Mouse (Mus musculus) embryonic facial prominence, embryonic 14.5 days (tissue): ENCODE data around the gene Soga1. TPM values are rescaled to one million over a fixed set of nuclear protein-coding genes. Genes with fewer than 3 reads are reported as not detected.

Source experiments
- ATAC-seq: fragments of 200-750 bp; cut with Nextera tagmentation; 2 replicates; pipeline ENCODE4 v1.8.0; 2017; ENCODE audit warnings: low read depth, moderate number of reproducible peaks, moderate TSS enrichment
- DNase-seq: peaks from one replicate; pipeline ENCODE4 v3.0.0-alpha.2; 2015; ENCODE audit warnings: low spot score
- H3K27ac ChIP-seq: fragments of 300-500 bp; sonication (generic); replicated peaks from 2 replicates; pipeline ENCODE4 v1.5.1; 2014; ENCODE audit warnings: low read depth, mild to moderate bottlenecking, low read length, moderate library complexity
- H3K27me3 ChIP-seq: fragments of 300-500 bp; sonication (generic); replicated peaks from 2 replicates; pipeline ENCODE4 v1.6.1; 2014; ENCODE audit warnings: low read length; ENCODE audit not compliant: control insufficient read depth, insufficient read depth
- H3K36me3 ChIP-seq: fragments of 300-500 bp; sonication (generic); 2 replicates; pipeline ENCODE4 v1.6.1; 2014; ENCODE audit warnings: low read length, mixed read lengths; ENCODE audit not compliant: control insufficient read depth, insufficient read depth
- H3K4me1 ChIP-seq: fragments of 300-500 bp; sonication (generic); 2 replicates; pipeline ENCODE4 v1.6.1; 2014; ENCODE audit warnings: antibody characterized with exemption, low read length; ENCODE audit not compliant: control insufficient read depth, insufficient read depth
- H3K4me2 ChIP-seq: fragments of 300-500 bp; sonication (generic); 2 replicates; pipeline ENCODE4 v1.6.1; 2014; ENCODE audit warnings: low read depth, mild to moderate bottlenecking, low read length, moderate library complexity, mixed read lengths
- H3K4me3 ChIP-seq: fragments of 300-500 bp; sonication (generic); 2 replicates; pipeline ENCODE4 v1.5.1; 2014; ENCODE audit warnings: low read depth, mild to moderate bottlenecking, low read length
- H3K9ac ChIP-seq: fragments of 300-500 bp; sonication (generic); 2 replicates; pipeline ENCODE4 v1.6.1; 2014; ENCODE audit warnings: low read depth, mild to moderate bottlenecking, low read length, moderate library complexity, mixed read lengths
- H3K9me3 ChIP-seq: fragments of 300-500 bp; sonication (generic); 2 replicates; pipeline ENCODE4 v1.6.1; 2016; ENCODE audit warnings: low read length; ENCODE audit not compliant: control insufficient read depth
- WGBS: fragments of 180-500 bp; shearing (Covaris S2); extraction: QIAGEN DNeasy Blood & Tissue Kit; methylation state at CpG from one replicate; pipeline ENCODE4 v1.1.7; 2014; 5-methylcytosine and 5-hydroxymethylcytosine counted together
- polyA plus RNA-seq: library from polyadenylated mRNA; unstranded; fragments of >200 nt; fragmentation: Nextera tagmentation; extraction: Ambion mirVana; gene quantifications from 2 replicates; pipeline ENCODE4 v1.2.1, GENCODE M21; 2014

Gene Soga1
- polyA plus RNA-seq, 1 experiment from 2014 or later = 6.3 TPM

DNA sequence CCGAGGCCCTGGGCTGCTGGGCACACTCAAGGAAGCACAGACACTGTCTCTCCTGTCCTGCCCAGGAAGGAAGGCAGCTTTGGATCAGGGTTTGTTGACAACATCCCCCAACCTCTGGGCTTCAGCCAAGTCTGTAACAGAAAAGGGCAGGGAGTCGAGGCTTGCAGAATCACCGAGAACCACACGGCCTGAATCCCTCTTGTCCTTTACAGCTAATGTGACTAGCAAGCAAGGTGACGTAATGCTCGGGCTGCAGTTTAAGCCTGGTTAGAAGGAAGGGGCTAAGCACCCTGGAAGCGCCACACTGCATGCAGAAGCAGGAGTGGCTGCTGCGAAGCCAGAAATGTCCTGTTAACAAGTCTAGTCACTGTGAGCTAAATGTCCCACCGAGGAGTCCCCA lies 8.7 kb downstream of the Soga1 start:
- Histone ChIP-seq H3K9me3 (no peaks in the 10 kb centered on the region), H3K4me1 (peaks cover 76% of the 10 kb centered on the region), H3K27ac (peak overlapping the region; percentile 78), H3K36me3 (peaks cover 15% of the 10 kb centered on the region; the same call in 1 of the 2 replicates), H3K9ac (peak overlapping the region; percentile 2; the same call in 1 of the 2 replicates), H3K4me3 (no peak overlapping the region), H3K4me2 (no peak overlapping the region), H3K27me3 (no peaks in the 10 kb centered on the region)
- DNase-seq (peak; percentile 85), ATAC-seq (no peak)
- WGBS = 38% methylated on average over 8 of the region's 9 CpGs

DNA sequence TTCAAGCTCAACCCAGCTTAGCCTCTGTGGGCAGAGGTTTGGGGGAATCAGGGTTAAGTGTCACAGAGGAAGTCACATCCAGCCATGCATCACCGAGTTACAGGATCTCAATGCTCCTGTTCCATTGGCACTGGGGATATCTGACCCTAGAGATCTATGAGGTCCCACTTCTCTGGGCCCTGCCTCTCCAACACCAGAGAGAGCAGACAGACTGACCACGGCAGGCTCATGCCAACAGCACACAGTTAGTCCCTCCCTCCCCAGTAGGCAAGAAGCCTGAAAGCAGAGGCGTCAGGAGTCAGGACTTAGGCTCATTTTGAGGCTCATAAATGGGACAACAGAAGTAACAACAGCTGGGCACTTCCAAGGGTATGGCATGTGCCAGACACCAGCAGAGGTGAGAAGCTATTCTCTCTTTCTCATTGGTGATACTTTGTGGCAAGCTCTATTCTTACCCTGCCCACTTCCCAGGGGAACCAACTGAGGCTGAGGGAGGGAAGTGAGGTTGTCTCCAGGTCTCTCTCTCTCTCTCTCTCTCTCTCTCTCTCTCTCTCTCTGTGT lies 9.2 kb downstream of the Soga1 start:
- Histone ChIP-seq H3K4me2 (peak overlapping the region; percentile 11; the same call in 1 of the 2 replicates), H3K4me3 (no peak overlapping the region), H3K4me1 (peaks cover 70% of the 10 kb centered on the region), H3K9me3 (no peaks in the 10 kb centered on the region), H3K9ac (peak overlapping the region; percentile 38; the same call in 1 of the 2 replicates), H3K36me3 (peaks cover 15% of the 10 kb centered on the region; the same call in 1 of the 2 replicates), H3K27me3 (no peaks in the 10 kb centered on the region), H3K27ac (peak overlapping the region; percentile 78)
- DNase-seq = no peak
- 32% methylated on average over 3 of the region's 3 CpGs for WGBS
- ATAC-seq = no peak

DNA sequence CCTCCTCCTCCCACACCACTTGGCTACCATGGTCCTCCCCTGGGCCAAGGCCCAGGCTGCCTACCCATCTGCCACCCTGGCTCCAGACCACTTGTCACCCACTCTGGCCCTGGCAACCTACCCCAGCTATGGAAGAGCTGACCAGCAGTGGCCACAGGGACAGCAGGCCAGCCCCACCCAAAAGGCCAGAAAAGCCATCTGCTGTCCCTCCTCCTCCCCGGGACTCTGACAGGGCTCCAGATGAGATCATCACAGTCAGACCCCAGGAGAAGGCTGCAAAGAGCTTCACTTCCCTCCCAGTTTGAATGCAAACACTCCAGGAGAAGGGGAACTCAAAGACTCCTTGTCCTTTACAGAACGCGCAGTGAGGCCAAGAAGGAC lies 9.7 kb downstream of the Soga1 start:
- H3K27ac ChIP-seq = peak overlapping the region; percentile 78
- no peak for DNase-seq
- no peaks in the 10 kb centered on the region for H3K27me3 ChIP-seq
- H3K4me2 ChIP-seq = peak overlapping the region; percentile 11; the same call in 1 of the 2 replicates
- H3K4me1 ChIP-seq = peaks cover 70% of the 10 kb centered on the region
- H3K9ac ChIP-seq = peak overlapping the region; percentile 38; the same call in 1 of the 2 replicates
- no peak overlapping the region for H3K4me3 ChIP-seq
- ATAC-seq = no peak
- no peaks in the 10 kb centered on the region for H3K9me3 ChIP-seq
- H3K36me3 ChIP-seq = peaks cover 15% of the 10 kb centered on the region; the same call in 1 of the 2 replicates
- WGBS = 43% methylated on average over 3 of the region's 3 CpGs

DNA sequence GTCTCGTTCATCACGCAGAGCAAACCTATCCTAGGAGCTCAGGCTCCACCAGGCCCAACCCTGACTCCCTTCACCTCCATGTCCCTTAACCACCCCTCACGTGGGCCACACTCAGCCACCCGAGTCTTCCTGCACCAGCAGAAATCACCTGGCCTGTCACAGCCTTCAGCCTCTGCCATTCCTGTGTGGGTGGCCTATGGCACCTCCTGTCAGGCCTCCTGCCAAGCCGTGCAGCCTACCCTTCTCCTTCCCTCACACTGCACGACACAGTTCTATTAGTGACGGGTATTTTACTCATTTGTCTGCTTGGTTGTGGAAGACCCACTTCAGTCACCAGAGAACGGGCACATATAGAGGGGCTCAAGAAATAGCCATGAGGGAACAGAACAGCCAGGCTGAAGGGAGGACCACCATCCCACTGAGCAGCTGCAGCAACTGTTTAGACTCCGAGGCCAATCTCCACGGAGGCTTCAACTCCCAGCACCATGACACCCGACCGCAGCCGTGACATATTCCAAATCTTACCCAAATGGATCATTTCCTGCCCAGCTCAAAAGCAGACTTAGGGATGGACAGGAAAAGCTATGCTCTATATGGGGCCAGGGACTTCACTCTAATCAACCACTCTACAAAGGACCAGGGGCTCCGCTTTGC lies 10.2 kb downstream of the Soga1 start:
- no peaks in the 10 kb centered on the region for H3K9me3 ChIP-seq
- WGBS = 57% methylated on average over 14 of the region's 14 CpGs
- no peak overlapping the region for H3K4me2 ChIP-seq
- no peaks in the 10 kb centered on the region for H3K27me3 ChIP-seq
- H3K4me3 ChIP-seq = no peak overlapping the region
- peak; percentile 54 for DNase-seq
- H3K4me1 ChIP-seq = peaks cover 70% of the 10 kb centered on the region
- H3K9ac ChIP-seq = peak overlapping the region; percentile 38; the same call in 1 of the 2 replicates
- H3K27ac ChIP-seq = peak overlapping the region; percentile 78
- peaks cover 15% of the 10 kb centered on the region; the same call in 1 of the 2 replicates for H3K36me3 ChIP-seq
- ATAC-seq = no peak

DNA sequence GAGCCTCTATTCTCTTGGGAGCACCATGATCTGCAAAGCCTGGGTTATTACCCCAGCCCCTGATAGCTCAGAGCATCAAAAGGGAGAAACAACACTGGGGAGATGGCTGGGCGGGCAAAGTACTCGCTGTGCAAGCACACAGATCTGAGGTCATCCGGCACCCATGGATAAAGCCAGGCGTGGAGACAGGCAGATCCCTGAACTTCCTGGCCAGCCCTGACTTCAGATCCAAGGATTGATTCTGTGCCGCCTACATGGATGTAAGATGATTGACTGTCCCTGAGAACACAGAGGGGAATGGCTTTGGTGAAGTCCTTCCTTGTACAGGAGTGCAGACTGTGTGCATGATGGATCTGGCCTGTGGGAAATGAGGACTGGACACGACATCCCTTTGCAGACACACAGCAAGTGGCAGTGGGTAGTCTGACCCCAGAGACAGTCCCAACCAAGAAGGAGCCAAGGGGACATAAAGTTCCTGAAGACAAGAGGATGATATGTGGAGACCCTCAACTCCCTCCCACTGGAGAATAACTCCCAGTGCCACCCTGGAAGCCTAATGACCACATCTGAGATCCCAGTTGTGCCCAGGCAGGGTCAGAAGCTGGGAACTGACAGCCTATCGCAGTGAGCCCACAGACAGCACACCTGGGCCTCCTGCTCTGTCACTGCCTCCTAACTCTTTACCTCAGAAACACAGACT lies 12.2 kb downstream of the Soga1 start:
- H3K27ac ChIP-seq = no peak overlapping the region
- H3K4me3 ChIP-seq = no peak overlapping the region
- WGBS = 83% methylated on average over 7 of the region's 7 CpGs
- H3K27me3 ChIP-seq = no peaks in the 10 kb centered on the region
- 0 out of 2 replicates have a peak, but pooled peaks cover 3% of the 10 kb centered on the region for H3K36me3 ChIP-seq
- no peak overlapping the region for H3K9ac ChIP-seq
- ATAC-seq = no peak
- peaks cover 58% of the 10 kb centered on the region for H3K4me1 ChIP-seq
- H3K9me3 ChIP-seq = no peaks in the 10 kb centered on the region
- H3K4me2 ChIP-seq = no peak overlapping the region
- DNase-seq = no peak

DNA sequence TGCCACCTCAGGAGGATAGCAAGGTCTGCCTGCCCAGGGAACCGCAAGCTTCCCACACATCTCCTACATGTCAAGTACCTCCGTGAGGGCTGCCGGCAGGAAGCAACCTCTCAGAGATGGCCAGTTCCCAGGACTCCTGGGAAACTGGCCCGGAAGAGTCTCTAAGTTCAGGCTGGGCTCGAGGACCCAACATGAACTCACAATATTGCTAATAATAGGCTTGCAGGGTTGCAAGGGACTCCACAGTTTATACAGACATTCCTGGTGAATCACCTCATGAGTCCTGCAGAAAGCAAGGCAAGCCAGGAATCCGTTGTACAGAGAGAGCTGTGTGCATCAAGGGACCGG lies 13.2 kb downstream of the Soga1 start:
- 0 out of 2 replicates have a peak, but pooled peaks cover 3% of the 10 kb centered on the region for H3K36me3 ChIP-seq
- H3K4me1 ChIP-seq = peaks cover 48% of the 10 kb centered on the region
- H3K27me3 ChIP-seq = no peaks in the 10 kb centered on the region
- no peak overlapping the region for H3K9ac ChIP-seq
- no peak overlapping the region for H3K4me3 ChIP-seq
- ATAC-seq = no peak
- 0 out of 2 replicates have a peak overlapping the region, but pooled peaks have one; percentile 6 for H3K27ac ChIP-seq
- no peak for DNase-seq
- WGBS = 71% methylated on average over 7 of the region's 7 CpGs
- H3K9me3 ChIP-seq = no peaks in the 10 kb centered on the region
- H3K4me2 ChIP-seq = no peak overlapping the region

DNA sequence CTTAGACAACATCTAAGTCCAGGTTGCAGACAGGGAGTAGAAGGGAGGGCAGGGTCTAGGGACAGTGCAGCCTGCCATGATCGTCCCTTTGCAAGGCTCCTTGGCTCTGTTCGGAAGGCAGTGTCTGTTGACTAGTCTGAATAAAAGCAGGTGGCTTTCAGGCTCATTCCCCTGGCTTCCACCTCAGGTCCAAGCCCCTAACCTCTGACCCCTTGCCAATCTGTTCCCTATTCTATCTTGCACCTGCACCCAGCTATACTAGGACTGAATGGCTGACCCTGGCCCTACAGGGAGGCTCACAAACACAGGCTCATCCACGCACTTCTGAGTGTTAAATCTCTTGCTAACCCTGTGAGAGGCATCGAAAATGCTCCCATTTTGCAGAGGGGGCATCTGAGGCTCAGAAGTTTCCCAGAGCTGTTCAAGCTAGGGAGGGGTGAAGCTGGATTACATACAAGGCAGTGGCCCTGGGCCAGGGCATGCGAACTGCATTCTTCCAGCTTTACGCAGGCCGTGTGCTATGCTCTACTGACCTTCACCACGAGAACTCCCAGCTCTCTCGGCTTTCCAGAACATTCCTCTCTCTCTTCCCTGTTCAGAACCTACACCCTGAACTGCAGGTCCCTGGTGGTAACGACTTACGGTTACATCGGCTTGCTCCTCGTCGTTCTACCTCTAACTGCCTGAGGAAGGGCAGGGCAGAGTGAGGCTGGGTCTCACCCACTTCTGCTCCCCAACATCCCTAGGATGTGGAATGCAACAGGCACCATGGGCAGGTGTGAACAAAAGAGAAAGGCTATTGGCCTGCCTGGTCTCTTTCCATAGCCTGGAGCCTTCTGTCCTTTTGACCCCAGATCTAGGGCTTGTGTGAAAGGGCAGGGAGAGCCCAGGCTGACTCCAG lies 13.8 kb downstream of the Soga1 start:
- Histone ChIP-seq H3K4me2 (no peak overlapping the region), H3K4me1 (peaks cover 42% of the 10 kb centered on the region), H3K27ac (no peak overlapping the region), H3K27me3 (no peaks in the 10 kb centered on the region), H3K36me3 (0 out of 2 replicates have a peak, but pooled peaks cover 3% of the 10 kb centered on the region), H3K9ac (no peak overlapping the region), H3K9me3 (no peaks in the 10 kb centered on the region), H3K4me3 (no peak overlapping the region)
- ATAC-seq (no peak), DNase-seq (no peak)
- 72% methylated on average over 14 of the region's 14 CpGs for WGBS

DNA sequence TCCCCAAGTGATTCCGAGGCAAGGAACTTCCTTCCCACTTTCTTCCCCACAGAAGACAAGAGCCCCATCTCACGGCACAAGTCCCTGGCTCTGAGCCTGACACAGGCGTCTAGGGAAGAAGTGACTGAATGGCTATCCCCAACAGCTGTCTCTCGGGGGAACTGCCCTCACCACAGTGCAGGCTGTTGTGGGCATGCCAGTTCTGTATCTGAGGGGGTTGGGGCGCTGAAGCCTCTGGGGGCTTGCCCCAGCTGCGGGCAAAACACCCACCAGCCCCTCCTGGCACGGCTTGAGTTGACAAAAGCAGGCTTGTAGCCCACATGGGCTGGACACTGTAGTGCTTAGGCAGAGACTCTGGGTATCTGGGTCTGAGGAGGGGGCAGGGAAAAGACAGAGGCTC lies 14.9 kb downstream of the Soga1 start:
- 53% methylated on average over 7 of the region's 7 CpGs for WGBS
- Histone ChIP-seq H3K4me2 (no peak overlapping the region), H3K36me3 (peaks cover 12% of the 10 kb centered on the region; the same call in 1 of the 2 replicates), H3K27me3 (no peaks in the 10 kb centered on the region), H3K4me3 (no peak overlapping the region), H3K9ac (0 out of 2 replicates have a peak overlapping the region, but pooled peaks have one; percentile 25), H3K9me3 (no peaks in the 10 kb centered on the region), H3K4me1 (peaks cover 35% of the 10 kb centered on the region), H3K27ac (peak overlapping the region; percentile 44)
- no peak for ATAC-seq
- DNase-seq = no peak
